Mouse (Mus musculus) macrophage (primary cell): ENCODE results near the gene Rexo1. TPM values are rescaled to one million over a fixed set of nuclear protein-coding genes. Genes with fewer than 3 reads are reported as not detected.

ENCODE experiments used
- polyA plus RNA-seq: library from polyadenylated mRNA; stranded (reverse); fragments of 250-400 nt; gene quantifications from 3 replicates; pipeline ENCODE4 v1.2.4, GENCODE M21; 2018; ENCODE audit warnings: inconsistent platforms

Rexo1 gene
- polyA plus RNA-seq, 1 experiment from 2014 or later, result 18.5 TPM

Other genes with a start within 250 kb of the Rexo1 start
- 20.5 to 43.3 TPM (median 41.4 TPM) in 3 replicates for gene 2310011J03Rik, start 241.0 kb downstream of the Rexo1 start, polyA plus RNA-seq
- 0.36 to 0.99 TPM (median 0.64 TPM) in 3 replicates for gene Pcsk4, start 232.1 kb downstream of the Rexo1 start, polyA plus RNA-seq
- gene Reep6, start 231.6 kb downstream of the Rexo1 start, polyA plus RNA-seq, result 0.14 to 0.42 TPM (median 0.14 TPM) in 3 replicates
- 4.7 to 10.2 TPM (median 8.1 TPM) in 3 replicates for gene Adamtsl5, start 213.1 kb downstream of the Rexo1 start, polyA plus RNA-seq
- gene Plk5, start 205.1 kb downstream of the Rexo1 start, polyA plus RNA-seq, result not detected in 3 replicates
- gene Mex3d, start 173.9 kb downstream of the Rexo1 start, polyA plus RNA-seq, result 4.1 to 6.2 TPM (median 6.0 TPM) in 3 replicates
- 64.4 to 92.6 TPM (median 64.4 TPM) in 3 replicates for gene Mbd3, start 162.0 kb downstream of the Rexo1 start, polyA plus RNA-seq
- gene Uqcr11, start 154.7 kb downstream of the Rexo1 start, polyA plus RNA-seq, result 150 to 306 TPM (median 241 TPM) in 3 replicates
- 9.2 to 21.5 TPM (median 17.0 TPM) in 3 replicates for gene Tcf3, start 127.9 kb downstream of the Rexo1 start, polyA plus RNA-seq
- gene Onecut3, start 66.7 kb downstream of the Rexo1 start, polyA plus RNA-seq, result not detected in 3 replicates
- gene Atp8b3, start 22.4 kb downstream of the Rexo1 start, polyA plus RNA-seq, result 0.05 TPM in 1 of 3 replicates, not detected in the others
- 3.4 to 12.6 TPM (median 6.0 TPM) in 3 replicates for gene Klf16, start 15.8 kb upstream of the Rexo1 start, polyA plus RNA-seq
- gene Abhd17a, start 28.8 kb upstream of the Rexo1 start, polyA plus RNA-seq, result 11.7 to 58.2 TPM (median 51.7 TPM) in 3 replicates
- gene Scamp4, start 41.3 kb upstream of the Rexo1 start, polyA plus RNA-seq, result 34.4 to 66.1 TPM (median 53.0 TPM) in 3 replicates
- 0.60 to 3.8 TPM (median 2.4 TPM) in 3 replicates for gene Adat3, start 41.3 kb upstream of the Rexo1 start, polyA plus RNA-seq
- 0.44 to 1.1 TPM in 2 of 3 replicates, not detected in the other for gene Gm49322, start 44.5 kb upstream of the Rexo1 start, polyA plus RNA-seq
- gene Csnk1g2, start 61.3 kb upstream of the Rexo1 start, polyA plus RNA-seq, result 66.6 to 78.0 TPM (median 74.8 TPM) in 3 replicates
- 16.9 to 26.0 TPM (median 21.9 TPM) in 3 replicates for gene Btbd2, start 95.5 kb upstream of the Rexo1 start, polyA plus RNA-seq
- gene Mknk2, start 116.6 kb upstream of the Rexo1 start, polyA plus RNA-seq, result 75.7 to 134 TPM (median 82.8 TPM) in 3 replicates
- gene Mob3a, start 140.4 kb upstream of the Rexo1 start, polyA plus RNA-seq, result 34.5 to 48.6 TPM (median 44.2 TPM) in 3 replicates
- 1.9 to 5.5 TPM (median 2.3 TPM) in 3 replicates for gene Izumo4, start 140.6 kb upstream of the Rexo1 start, polyA plus RNA-seq
- 92.5 to 126 TPM (median 111 TPM) in 3 replicates for gene Ap3d1, start 180.7 kb upstream of the Rexo1 start, polyA plus RNA-seq
- gene Dot1l, start 193.6 kb upstream of the Rexo1 start, polyA plus RNA-seq, result 14.1 to 16.7 TPM (median 15.1 TPM) in 3 replicates
- 30.3 to 61.7 TPM (median 44.0 TPM) in 3 replicates for gene Sf3a2, start 236.6 kb upstream of the Rexo1 start, polyA plus RNA-seq
- 24.5 to 68.8 TPM (median 64.2 TPM) in 3 replicates for gene Plekhj1, start 237.1 kb upstream of the Rexo1 start, polyA plus RNA-seq
- 0.15 TPM in 1 of 3 replicates, not detected in the others for gene Amh, start 243.7 kb upstream of the Rexo1 start, polyA plus RNA-seq